Mouse (Mus musculus): ENCODE data around the gene Dmgdh. TPM values are rescaled to one million over a fixed set of nuclear protein-coding genes. Genes with fewer than 3 reads are reported as not detected.

Dmgdh gene
- polyA plus RNA-seq, 1 experiment = not detected

GRCm38 (mm10) chr13:93657941-93658340 lies 16.3 kb upstream of the Dmgdh start:
- Histone ChIP-seq H3K36me3 (replicated peaks; ENCODE audit: low read length) (no peaks in the 10 kb centered on the region), H3K9me3 (peaks cover 8% of the 10 kb centered on the region), H3K4me1 (no peaks in the 10 kb centered on the region), H3K27me3 (replicated peaks) (no peaks in the 10 kb centered on the region), H3K4me3 (replicated peaks) (no peak overlapping the region)
- no peak for TF ChIP-seq GATA1 (IDR thresholded peaks at IDR 0.05; ENCODE audit: borderline replicate concordance, low read length)
- TF ChIP-seq FLI1 (IDR thresholded peaks at IDR 0.05; ENCODE audit: low read length) = no peak

GRCm38 (mm10) chr13:93667586-93667985 lies 6.6 kb upstream of the Dmgdh start:
- Histone ChIP-seq H3K4me3 (replicated peaks) (no peak overlapping the region), H3K9me3 (peaks cover 19% of the 10 kb centered on the region; the same call in 1 of the 2 replicates), H3K4me1 (no peaks in the 10 kb centered on the region), H3K36me3 (replicated peaks; ENCODE audit: low read length) (no peaks in the 10 kb centered on the region), H3K27me3 (replicated peaks) (peaks cover 5% of the 10 kb centered on the region)
- TF ChIP-seq GATA1 (IDR thresholded peaks at IDR 0.05; ENCODE audit: borderline replicate concordance, low read length) (no peak), FLI1 (IDR thresholded peaks at IDR 0.05; ENCODE audit: low read length) (no peak)

- TF ChIP-seq FLI1 (IDR thresholded peaks at IDR 0.05; ENCODE audit: low read length) (no peak), GATA1 (IDR thresholded peaks at IDR 0.05; ENCODE audit: borderline replicate concordance, low read length) (no peak)
- peaks cover 26% of the 10 kb centered on the region for H3K9me3 ChIP-seq
- no peak overlapping the region for H3K4me3 ChIP-seq (replicated peaks)
- no peaks in the 10 kb centered on the region for H3K36me3 ChIP-seq (replicated peaks; ENCODE audit: low read length)
- peaks cover 20% of the 10 kb centered on the region for H3K27me3 ChIP-seq (replicated peaks)
- no peaks in the 10 kb centered on the region for H3K4me1 ChIP-seq
Measured at GRCm38 (mm10) chr13:93672371-93672770, 1.9 kb upstream of the Dmgdh start.

- H3K9me3 ChIP-seq = peaks cover 32% of the 10 kb centered on the region
- H3K36me3 ChIP-seq (replicated peaks; ENCODE audit: low read length) = no peaks in the 10 kb centered on the region
- H3K4me1 ChIP-seq = no peaks in the 10 kb centered on the region
- peaks cover 20% of the 10 kb centered on the region for H3K27me3 ChIP-seq (replicated peaks)
- TF ChIP-seq GATA1 (IDR thresholded peaks at IDR 0.05; ENCODE audit: borderline replicate concordance, low read length) (no peak), FLI1 (IDR thresholded peaks at IDR 0.05; ENCODE audit: low read length) (no peak)
- H3K4me3 ChIP-seq (replicated peaks) = no peak overlapping the region
Measured at GRCm38 (mm10) chr13:93673296-93673695, 937 bp upstream of the Dmgdh start.

- H3K4me3 ChIP-seq (replicated peaks) = no peak overlapping the region
- no peaks in the 10 kb centered on the region for H3K4me1 ChIP-seq
- H3K9me3 ChIP-seq = peaks cover 35% of the 10 kb centered on the region
- peaks cover 19% of the 10 kb centered on the region for H3K27me3 ChIP-seq (replicated peaks)
- H3K36me3 ChIP-seq (replicated peaks; ENCODE audit: low read length) = no peaks in the 10 kb centered on the region
- no peak for TF ChIP-seq GATA1 (IDR thresholded peaks at IDR 0.05; ENCODE audit: borderline replicate concordance, low read length)
- TF ChIP-seq FLI1 (IDR thresholded peaks at IDR 0.05; ENCODE audit: low read length) = no peak
Measured at GRCm38 (mm10) chr13:93676864-93677263, 2.6 kb downstream of the Dmgdh start.

GRCm38 (mm10) chr13:93683336-93683735 lies 9.1 kb downstream of the Dmgdh start:
- H3K9me3 ChIP-seq = peaks cover 12% of the 10 kb centered on the region
- no peaks in the 10 kb centered on the region for H3K36me3 ChIP-seq (replicated peaks; ENCODE audit: low read length)
- H3K27me3 ChIP-seq (replicated peaks) = no peaks in the 10 kb centered on the region
- no peak overlapping the region for H3K4me3 ChIP-seq (replicated peaks)
- TF ChIP-seq GATA1 (IDR thresholded peaks at IDR 0.05; ENCODE audit: borderline replicate concordance, low read length) (no peak), FLI1 (IDR thresholded peaks at IDR 0.05; ENCODE audit: low read length) (no peak)
- H3K4me1 ChIP-seq = peaks cover 3% of the 10 kb centered on the region; the same call in 1 of the 2 replicates

GRCm38 (mm10) chr13:93685226-93685625 lies 11.0 kb downstream of the Dmgdh start:
- Histone ChIP-seq H3K36me3 (replicated peaks; ENCODE audit: low read length) (no peaks in the 10 kb centered on the region), H3K4me3 (replicated peaks) (no peak overlapping the region), H3K27me3 (replicated peaks) (no peaks in the 10 kb centered on the region), H3K9me3 (no peaks in the 10 kb centered on the region), H3K4me1 (peaks cover 3% of the 10 kb centered on the region; the same call in 1 of the 2 replicates)
- TF ChIP-seq GATA1 (IDR thresholded peaks at IDR 0.05; ENCODE audit: borderline replicate concordance, low read length) = no peak

- Histone ChIP-seq H3K9me3 (no peaks in the 10 kb centered on the region), H3K27me3 (replicated peaks) (no peaks in the 10 kb centered on the region), H3K4me3 (replicated peaks) (no peak overlapping the region), H3K4me1 (peaks cover 3% of the 10 kb centered on the region; the same call in 1 of the 2 replicates), H3K36me3 (replicated peaks; ENCODE audit: low read length) (no peaks in the 10 kb centered on the region)
- TF ChIP-seq FLI1 (IDR thresholded peaks at IDR 0.05; ENCODE audit: low read length) (no peak), GATA1 (IDR thresholded peaks at IDR 0.05; ENCODE audit: borderline replicate concordance, low read length) (no peak)
Measured at GRCm38 (mm10) chr13:93687321-93687720, 13.1 kb downstream of the Dmgdh start.

GRCm38 (mm10) chr13:93689566-93689965 lies 15.3 kb downstream of the Dmgdh start:
- Histone ChIP-seq H3K9me3 (no peaks in the 10 kb centered on the region), H3K36me3 (replicated peaks; ENCODE audit: low read length) (no peaks in the 10 kb centered on the region), H3K4me1 (no peaks in the 10 kb centered on the region), H3K27me3 (replicated peaks) (no peaks in the 10 kb centered on the region), H3K4me3 (replicated peaks) (no peak overlapping the region)
- no peak for TF ChIP-seq FLI1 (IDR thresholded peaks at IDR 0.05; ENCODE audit: low read length)

GRCm38 (mm10) chr13:93690821-93691220 lies 16.6 kb downstream of the Dmgdh start:
- Histone ChIP-seq H3K36me3 (replicated peaks; ENCODE audit: low read length) (no peaks in the 10 kb centered on the region), H3K4me3 (replicated peaks) (no peak overlapping the region), H3K9me3 (no peaks in the 10 kb centered on the region), H3K4me1 (no peaks in the 10 kb centered on the region), H3K27me3 (replicated peaks) (no peaks in the 10 kb centered on the region)
- no peak for TF ChIP-seq FLI1 (IDR thresholded peaks at IDR 0.05; ENCODE audit: low read length)

GRCm38 (mm10) chr13:93698866-93699265 lies 24.6 kb downstream of the Dmgdh start:
- TF ChIP-seq FLI1 (IDR thresholded peaks at IDR 0.05; ENCODE audit: low read length) (no peak), GATA1 (IDR thresholded peaks at IDR 0.05; ENCODE audit: borderline replicate concordance, low read length) (no peak)
- Histone ChIP-seq H3K9me3 (peaks cover 5% of the 10 kb centered on the region; the same call in 1 of the 2 replicates), H3K36me3 (replicated peaks; ENCODE audit: low read length) (no peaks in the 10 kb centered on the region), H3K4me3 (replicated peaks) (no peak overlapping the region), H3K27me3 (replicated peaks) (no peaks in the 10 kb centered on the region), H3K4me1 (no peaks in the 10 kb centered on the region)
